Mouse (Mus musculus) kidney, postnatal 0 days (tissue): Measurements from ENCODE around the gene Smarca4. TPM values are rescaled to one million over a fixed set of nuclear protein-coding genes. Genes with fewer than 3 reads are reported as not detected.

Experiments
- ATAC-seq: fragments of 200-750 bp; cut with Nextera tagmentation; replicated peaks from 2 replicates; pipeline ENCODE4 v1.8.0; 2017; ENCODE audit warnings: low read depth, moderate number of reproducible peaks, moderate TSS enrichment, moderate library complexity; ENCODE audit not compliant: low FRiP score
- DNase-seq: peaks from one replicate; pipeline ENCODE4 v3.0.0-alpha.2; 2016; ENCODE audit warnings: low spot score
- H3K27ac ChIP-seq: fragments of 300-500 bp; sonication (generic); 2 replicates; pipeline ENCODE4 v1.5.1; 2014; ENCODE audit warnings: mild to moderate bottlenecking
- H3K27me3 ChIP-seq: fragments of 300-500 bp; sonication (generic); 2 replicates; pipeline ENCODE4 v1.6.1; 2014; ENCODE audit warnings: low read length, mixed read lengths; ENCODE audit not compliant: insufficient read depth
- H3K36me3 ChIP-seq: fragments of 300-500 bp; sonication (generic); 2 replicates; pipeline ENCODE4 v1.6.1; 2014; ENCODE audit warnings: low read length, mixed read lengths; ENCODE audit not compliant: insufficient read depth
- H3K4me1 ChIP-seq: fragments of 300-500 bp; sonication (generic); replicated peaks from 2 replicates; pipeline ENCODE4 v1.6.1; 2014; ENCODE audit warnings: antibody characterized with exemption, low read length, mixed read lengths; ENCODE audit not compliant: insufficient read depth
- H3K4me2 ChIP-seq: fragments of 300-500 bp; sonication (generic); 2 replicates; pipeline ENCODE4 v1.6.1; 2014; ENCODE audit warnings: mild to moderate bottlenecking, low read length, moderate library complexity, mixed read lengths
- H3K4me3 ChIP-seq: fragments of 300-500 bp; sonication (generic); replicated peaks from 2 replicates; pipeline ENCODE4 v1.5.1; 2014; ENCODE audit warnings: low read depth, low read length
- H3K9ac ChIP-seq: fragments of 300-500 bp; sonication (generic); 2 replicates; pipeline ENCODE4 v1.6.1; 2014; ENCODE audit warnings: low read depth, low read length
- H3K9me3 ChIP-seq: fragments of 300-500 bp; sonication (generic); replicated peaks from 2 replicates; pipeline ENCODE4 v1.6.1; 2016; ENCODE audit warnings: low read length, inconsistent platforms, mixed read lengths
- CTCF ChIP-seq: IDR thresholded peaks from 2 replicates; pipeline ENCODE4 v1.5.1; 2016; ENCODE audit warnings: antibody characterized with exemption, low read depth, mild to moderate bottlenecking, moderate library complexity
- WGBS: fragments of 180-500 bp; shearing (Covaris S2); extraction: QIAGEN DNeasy Blood & Tissue Kit; methylation state at CpG from one replicate; pipeline ENCODE4 v1.1.7; 2014; 5-methylcytosine and 5-hydroxymethylcytosine counted together
- polyA plus RNA-seq: library from polyadenylated mRNA; unstranded; fragments of >200 nt; fragmentation: Nextera tagmentation; extraction: Ambion mirVana; gene quantifications from 2 replicates; pipeline ENCODE4 v1.2.1, GENCODE M21; 2015

Gene Smarca4
- polyA plus RNA-seq = 41.7 and 46.0 TPM in 2 replicates

DNA sequence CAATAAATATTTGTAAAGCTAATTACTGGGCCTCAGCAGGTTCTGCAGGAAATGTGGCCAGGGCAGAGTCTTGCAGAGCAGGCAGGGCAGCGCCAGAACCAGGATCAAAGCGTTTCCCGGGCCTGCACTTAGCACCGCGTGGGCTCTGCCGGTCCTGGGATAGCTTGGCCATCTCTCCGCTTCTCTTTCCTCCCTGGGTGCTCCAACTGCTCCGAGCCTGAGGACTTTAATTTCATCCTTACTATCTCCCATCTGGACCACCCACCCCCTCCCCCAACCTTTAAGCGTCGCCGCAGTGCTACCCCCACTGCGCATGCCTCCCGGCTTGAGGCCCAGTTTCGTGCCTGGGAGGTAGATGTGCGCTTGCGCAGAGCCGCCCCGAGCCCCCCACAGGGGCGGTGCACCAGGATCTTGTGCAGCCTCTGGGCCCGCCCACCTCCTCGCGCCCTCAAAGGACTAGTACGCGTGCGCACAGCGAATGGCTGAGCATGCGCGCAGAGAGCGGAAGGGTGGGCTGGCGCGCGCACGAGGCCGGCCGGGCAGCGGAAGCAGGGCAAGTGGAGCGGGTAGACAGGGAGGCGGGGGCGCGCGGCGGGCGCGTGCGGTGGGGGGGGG lies at the start of gene Smarca4:
TSS of gene Smarca4 (plus strand) at position 553 of the 615 bp plus-strand sequence.
- Histone ChIP-seq H3K4me2 (peak within 1 kb of the TSS; percentile 71), H3K4me3 (peak within 1 kb of the TSS; percentile 71), H3K27ac (peak within 1 kb of the TSS; percentile 95), H3K9me3 (no peaks in the 10 kb centered on the region), H3K36me3 (no peaks in the 10 kb centered on the region), H3K4me1 (peaks cover 10% of the 10 kb centered on the region), H3K27me3 (no peaks in the 10 kb centered on the region), H3K9ac (peak within 1 kb of the TSS; percentile 78)
- ATAC-seq = peak; percentile 96
- peak; percentile 99 for DNase-seq
- WGBS = 1% methylated on average over 44 of the region's 45 CpGs
- TF ChIP-seq CTCF = no peak

DNA sequence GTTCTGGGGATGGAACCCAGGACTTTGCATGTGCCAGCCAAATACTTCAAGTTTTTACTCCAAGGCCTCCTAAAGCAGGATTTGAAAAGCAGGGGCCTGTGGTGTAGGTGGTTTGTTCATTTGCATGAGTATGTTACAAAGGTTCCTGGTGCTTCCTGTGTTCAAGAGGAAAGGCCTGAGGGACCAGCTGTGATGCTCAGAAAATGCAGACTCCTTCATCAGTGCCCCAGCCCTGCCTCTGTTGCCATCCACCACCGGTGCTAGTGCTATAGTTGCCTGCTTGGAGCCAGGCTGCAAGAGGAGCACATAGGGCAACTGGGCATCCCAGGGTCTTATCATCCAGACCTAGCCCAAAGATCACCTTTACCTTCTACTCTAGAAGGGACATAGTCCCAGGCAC lies 49.4 kb upstream of the Smarca4 start:
- H3K4me1 ChIP-seq = no peaks in the 10 kb centered on the region
- no peak for TF ChIP-seq CTCF
- peaks cover 21% of the 10 kb centered on the region; the same call in 1 of the 2 replicates for H3K36me3 ChIP-seq
- no peak for DNase-seq
- WGBS = 87% methylated on average over 1 of the region's 1 CpGs
- ATAC-seq = no peak
- no peak overlapping the region for H3K4me2 ChIP-seq
- no peak overlapping the region for H3K9ac ChIP-seq
- no peak overlapping the region for H3K4me3 ChIP-seq
- H3K27ac ChIP-seq = no peak overlapping the region
- no peaks in the 10 kb centered on the region for H3K9me3 ChIP-seq
- no peaks in the 10 kb centered on the region for H3K27me3 ChIP-seq

DNA sequence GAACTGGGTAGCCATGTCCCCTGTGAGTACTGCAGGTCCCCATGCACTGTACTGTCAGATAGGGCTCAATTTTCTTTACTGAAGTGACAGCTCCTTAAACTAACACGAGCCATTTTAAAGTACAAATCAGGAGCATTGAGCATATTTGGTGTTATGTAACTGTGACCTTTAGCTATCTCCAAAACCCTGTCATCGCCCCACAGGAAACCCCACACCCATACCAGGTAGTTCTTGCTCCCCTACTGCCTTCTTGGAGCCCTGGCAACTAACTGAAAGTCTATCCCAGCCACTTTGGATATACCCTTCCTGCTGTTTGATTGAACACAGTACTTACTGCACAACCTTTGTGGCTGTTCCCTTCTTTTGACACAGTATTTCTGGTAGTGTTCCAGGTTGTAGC lies 48.9 kb upstream of the Smarca4 start:
- Histone ChIP-seq H3K4me1 (no peaks in the 10 kb centered on the region), H3K4me3 (no peak overlapping the region), H3K27ac (no peak overlapping the region), H3K4me2 (no peak overlapping the region), H3K36me3 (peaks cover 26% of the 10 kb centered on the region; the same call in 1 of the 2 replicates), H3K9me3 (no peaks in the 10 kb centered on the region), H3K27me3 (no peaks in the 10 kb centered on the region), H3K9ac (0 out of 2 replicates have a peak overlapping the region, but pooled peaks have one; percentile 18)
- no peak for DNase-seq
- ATAC-seq = no peak
- WGBS = 80% methylated on average over 2 of the region's 2 CpGs
- no peak for TF ChIP-seq CTCF

DNA sequence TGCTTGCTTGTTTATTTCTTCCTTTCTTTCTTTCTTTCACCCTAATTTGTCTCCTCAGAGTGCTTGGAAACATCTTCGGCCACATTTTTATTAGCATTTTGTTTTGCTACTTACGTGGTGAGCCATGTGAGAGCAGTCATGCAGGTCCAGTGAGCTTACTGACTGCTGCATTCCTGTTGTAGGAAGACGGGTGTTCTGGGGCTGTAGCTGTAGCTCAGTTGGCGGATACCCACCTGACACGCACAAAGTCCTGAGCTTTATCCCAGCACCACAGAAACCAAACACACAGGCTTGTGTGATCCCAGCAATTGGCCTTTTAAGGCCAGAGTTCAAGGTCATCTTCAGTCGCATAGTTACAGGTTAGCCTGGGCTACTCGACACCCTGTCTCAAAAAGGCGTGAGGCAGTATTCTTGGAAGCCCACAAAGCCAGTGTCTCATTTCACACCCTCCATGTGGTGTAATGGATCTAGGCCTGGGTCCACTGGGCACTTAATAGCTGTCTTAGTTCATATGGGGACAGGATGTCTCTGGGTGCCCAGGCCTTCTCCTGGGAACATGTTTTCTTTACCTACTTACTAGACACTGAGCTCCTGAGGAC lies 47.2 kb upstream of the Smarca4 start:
- 50% methylated on average over 8 of the region's 8 CpGs for WGBS
- Histone ChIP-seq H3K4me3 (no peak overlapping the region), H3K4me1 (no peaks in the 10 kb centered on the region), H3K4me2 (no peak overlapping the region), H3K9me3 (no peaks in the 10 kb centered on the region), H3K27ac (no peak overlapping the region), H3K36me3 (peaks cover 38% of the 10 kb centered on the region), H3K27me3 (no peaks in the 10 kb centered on the region), H3K9ac (no peak overlapping the region)
- ATAC-seq = no peak; the same call in 1 of the 2 replicates
- DNase-seq = no peak
- no peak for TF ChIP-seq CTCF

DNA sequence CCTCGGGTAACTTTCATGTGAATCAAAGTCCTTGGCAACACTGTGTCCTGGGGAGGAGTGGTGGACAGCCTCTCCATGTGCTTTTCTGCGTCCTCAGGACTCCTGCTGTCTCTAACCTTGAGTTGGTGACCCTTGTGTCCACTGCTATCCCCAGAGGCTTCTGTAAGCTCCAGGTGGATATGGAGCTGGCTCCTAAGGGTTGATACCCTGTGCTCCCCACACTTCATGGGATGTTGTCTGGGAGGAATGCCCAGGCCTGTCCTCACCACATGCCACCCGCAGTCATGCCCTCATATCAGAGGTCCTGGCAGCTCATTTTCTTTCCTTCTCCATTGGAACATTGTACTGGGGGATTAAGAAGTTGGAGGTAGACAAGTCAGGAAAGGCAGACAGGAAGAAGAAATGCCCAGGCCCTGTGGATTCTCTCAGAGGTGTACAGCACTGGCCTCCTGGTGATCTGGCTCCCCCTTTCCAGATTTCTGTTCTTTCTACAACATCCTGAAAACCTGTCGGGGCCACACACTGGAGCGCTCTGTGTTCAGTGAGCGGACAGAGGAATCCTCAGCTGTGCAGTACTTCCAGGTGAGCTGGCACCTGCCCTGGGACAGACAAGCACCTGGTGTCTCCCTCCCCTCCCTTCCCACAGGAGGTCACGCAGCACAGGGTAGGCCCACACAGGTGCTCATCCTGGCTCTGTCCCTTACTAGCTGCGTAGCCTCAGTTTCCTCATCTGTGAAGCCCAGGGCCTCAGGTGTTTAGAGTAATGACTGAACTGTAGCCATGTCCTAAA lies 41.8 kb upstream of the Smarca4 start:
- Histone ChIP-seq H3K9ac (no peak overlapping the region), H3K27me3 (no peaks in the 10 kb centered on the region), H3K4me1 (no peaks in the 10 kb centered on the region), H3K4me3 (no peak overlapping the region), H3K27ac (no peak overlapping the region), H3K4me2 (no peak overlapping the region), H3K9me3 (no peaks in the 10 kb centered on the region), H3K36me3 (peaks cover 75% of the 10 kb centered on the region)
- DNase-seq (no peak), ATAC-seq (no peak)
- WGBS = 94% methylated on average over 8 of the region's 8 CpGs
- TF ChIP-seq CTCF = no peak

DNA sequence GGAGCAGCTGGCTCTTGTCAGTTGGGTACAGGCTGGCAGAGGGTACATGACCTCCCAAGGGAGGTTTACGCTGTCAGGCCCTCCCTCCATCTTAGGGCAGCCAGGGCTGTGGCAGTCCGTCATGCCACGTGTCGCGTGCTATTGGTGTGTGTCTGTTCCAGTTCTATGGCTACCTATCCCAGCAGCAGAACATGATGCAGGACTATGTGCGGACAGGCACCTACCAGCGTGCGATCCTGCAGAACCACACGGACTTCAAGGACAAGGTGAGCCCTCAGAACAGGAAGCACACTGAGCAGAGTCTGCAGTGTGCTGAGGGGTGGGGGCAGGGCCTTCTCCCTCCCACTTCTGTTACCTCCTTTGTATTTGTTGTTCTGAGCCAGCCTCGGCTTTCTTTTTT lies 40.7 kb upstream of the Smarca4 start:
- H3K27ac ChIP-seq = no peak overlapping the region
- DNase-seq = no peak
- no peak overlapping the region for H3K4me2 ChIP-seq
- no peak overlapping the region for H3K9ac ChIP-seq
- no peak overlapping the region for H3K4me3 ChIP-seq
- 80% methylated on average over 10 of the region's 10 CpGs for WGBS
- peaks cover 72% of the 10 kb centered on the region for H3K36me3 ChIP-seq
- no peaks in the 10 kb centered on the region for H3K27me3 ChIP-seq
- no peak; the same call in 1 of the 2 replicates for ATAC-seq
- no peaks in the 10 kb centered on the region for H3K9me3 ChIP-seq
- TF ChIP-seq CTCF = no peak
- no peaks in the 10 kb centered on the region for H3K4me1 ChIP-seq
